Mouse (Mus musculus): ENCODE measurements at regions not wholly inside any gene's neighbourhood (a gene's known extent, or its start where the extent isn't known, plus 50 kb on each side); places are given as distances from the start of the nearest gene placed in this dataset.

- no peak for TF ChIP-seq GABPA (IDR thresholded peaks at IDR 0.05; ENCODE audit: low read depth, low read length)
- TF ChIP-seq CTCF (IDR thresholded peaks at IDR 0.05 in 2 of 3, conservative IDR thresholded peaks at IDR 0.05 in 1 of 3; ENCODE audit: control insufficient read depth in 1 of 3, insufficient read depth in 1 of 3, low read depth in 2 of 3, low read length in 3 of 3, poor library complexity in 1 of 3, severe bottlenecking in 1 of 3) = no peak
- no peak for TF ChIP-seq RAD21 (IDR thresholded peaks at IDR 0.05; ENCODE audit: low read depth, low read length)
- no peak for TF ChIP-seq JUND (IDR thresholded peaks at IDR 0.05; ENCODE audit: low read depth, low read length)
- no peak for TF ChIP-seq UBTF (IDR thresholded peaks at IDR 0.05; ENCODE audit: borderline replicate concordance, insufficient read depth, low read depth, low read length)
- TF ChIP-seq POLR2AphosphoS5 (IDR thresholded peaks at IDR 0.05; ENCODE audit: borderline replicate concordance, low read depth, low read length) = no peak
- no peak for TF ChIP-seq EP300 (IDR thresholded peaks at IDR 0.05; ENCODE audit: low read depth in 1 of 2, low read length in 2 of 2)
Observed at GRCm38 (mm10) chr12:16154256-16154655, 337.5 kb upstream of the Trib2 start.

Measured in MEL (cell line).